Mouse (Mus musculus) fibroblast of lung, adult 2 months (primary cell): ENCODE measurements around the gene Calu.

ENCODE experiments used
- DNase-seq: peaks from one replicate; pipeline ENCODE4 v3.0.0-alpha.2; 2011; ENCODE audit warnings: low read depth

The Calu gene

GRCm38 (mm10) chr6:29425118-29425517, 77.2 kb downstream of the Calu start:
- DNase-seq = no peak

- DNase-seq = no peak
These were observed 78.5 kb downstream of the Calu start for GRCm38 (mm10) chr6:29426331-29426730.
